Mouse (Mus musculus) right cerebral cortex, adult 2 months (tissue): ENCODE measurements at regions not wholly inside any gene's neighbourhood (a gene's known extent, or its start where the extent isn't known, plus 50 kb on each side); places are given as distances from the start of the nearest gene placed in this dataset.

Experiments
- DNase-seq, 2 experiments: peaks; one replicate each; pipeline ENCODE4 v3.0.0; 2021 to 2022; ENCODE audit warnings: low spot score in 2 of 2

DNA sequence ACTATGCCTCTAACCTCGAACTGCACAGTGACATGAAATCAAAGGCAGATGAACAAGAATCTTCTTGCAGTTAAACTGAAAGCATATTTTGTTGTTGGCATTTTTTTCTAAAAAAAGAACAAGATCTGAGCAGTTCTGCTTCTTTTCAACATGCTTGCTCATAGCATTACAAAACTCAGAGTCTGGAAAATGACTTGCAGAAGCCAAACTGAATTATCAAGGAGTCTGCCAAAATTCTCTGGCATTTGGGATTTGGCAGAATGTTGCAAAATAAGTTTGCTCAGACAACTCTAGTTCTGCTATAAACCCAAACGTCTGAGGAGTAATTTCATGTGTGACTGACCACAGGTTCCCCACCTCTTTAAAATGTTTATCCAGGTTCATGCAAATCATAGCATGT, 907.3 kb upstream of the Gm37988 start:
- DNase-seq, result peak; percentile 6 to 7

GRCm38 (mm10) chr1:3903432-3903831, 904.3 kb upstream of the Gm37988 start:
- no peak for DNase-seq

GRCm38 (mm10) chr1:3912499-3912898, 895.2 kb upstream of the Gm37988 start:
- no peak for DNase-seq

DNA sequence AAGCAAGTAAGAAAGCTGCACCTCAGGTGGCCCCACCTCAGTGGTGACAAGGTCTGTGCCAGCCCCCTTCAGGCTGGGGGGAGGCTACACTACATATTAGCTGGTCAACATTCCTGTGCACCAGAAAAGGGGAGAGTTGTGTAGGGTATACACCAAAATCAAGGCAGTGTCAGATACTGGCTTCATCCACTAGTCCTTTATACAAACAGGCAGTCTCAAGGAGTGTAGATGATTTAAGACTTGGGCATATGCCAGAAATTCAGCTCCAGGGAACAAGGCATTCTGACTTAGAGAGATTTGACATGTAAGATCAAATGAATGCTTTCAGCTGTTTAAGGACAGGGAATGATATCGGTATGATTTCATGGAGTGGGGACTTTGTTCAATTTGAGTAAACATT, 894.1 kb upstream of the Gm37988 start:
- no peak for DNase-seq
